Mouse (Mus musculus) gastrocnemius, adult 8-10 months (tissue): ENCODE results near the gene Plcb4. TPM values are rescaled to one million over a fixed set of nuclear protein-coding genes. Genes with fewer than 3 reads are reported as not detected.

Source experiments
- DNase-seq, 2 experiments: peaks; one replicate each; pipeline ENCODE4 v3.0.0; 2022; ENCODE audit warnings: low spot score in 2 of 2
- total RNA-seq, 4 experiments: library from RNA; stranded (reverse); gene quantifications; 2 replicates each; pipeline ENCODE4 v1.2.4; 2022

The Plcb4 gene
- total RNA-seq, 4 experiments from 2014 or later, result 12.7 to 18.0 (median 15.4) TPM

- DNase-seq, result no peak
Measured at GRCm38 (mm10) chr2:135853085-135853484, 194.3 kb downstream of the Plcb4 start.

- no peak for DNase-seq
Measured at GRCm38 (mm10) chr2:135854059-135854458, 195.2 kb downstream of the Plcb4 start.

GRCm38 (mm10) chr2:135855890-135856490 lies 197.2 kb downstream of the Plcb4 start:
- DNase-seq, result no peak

DNA sequence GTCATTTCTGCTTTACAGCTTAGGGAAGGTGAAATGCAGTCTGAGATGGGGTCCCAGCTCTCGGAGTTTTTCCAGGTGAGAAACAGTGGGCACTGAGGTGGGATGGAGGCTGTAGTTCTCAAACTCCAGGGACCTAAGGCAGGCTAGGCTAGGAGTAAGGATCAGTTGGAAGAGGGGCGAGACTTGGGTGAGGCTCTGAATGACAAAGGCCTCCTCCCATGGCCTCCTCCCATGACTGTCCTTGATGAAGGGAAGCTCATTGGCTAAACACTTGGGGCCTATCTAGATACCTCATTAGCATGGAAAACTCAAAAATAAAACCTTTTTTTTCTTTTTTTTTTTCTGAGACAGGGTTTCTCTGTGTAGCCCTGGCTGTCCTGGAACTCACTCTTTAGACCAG lies 198.0 kb downstream of the Plcb4 start:
- no peak for DNase-seq

- DNase-seq, result no peak
Measured at GRCm38 (mm10) chr2:135861531-135862488, 203.0 kb downstream of the Plcb4 start.

DNA sequence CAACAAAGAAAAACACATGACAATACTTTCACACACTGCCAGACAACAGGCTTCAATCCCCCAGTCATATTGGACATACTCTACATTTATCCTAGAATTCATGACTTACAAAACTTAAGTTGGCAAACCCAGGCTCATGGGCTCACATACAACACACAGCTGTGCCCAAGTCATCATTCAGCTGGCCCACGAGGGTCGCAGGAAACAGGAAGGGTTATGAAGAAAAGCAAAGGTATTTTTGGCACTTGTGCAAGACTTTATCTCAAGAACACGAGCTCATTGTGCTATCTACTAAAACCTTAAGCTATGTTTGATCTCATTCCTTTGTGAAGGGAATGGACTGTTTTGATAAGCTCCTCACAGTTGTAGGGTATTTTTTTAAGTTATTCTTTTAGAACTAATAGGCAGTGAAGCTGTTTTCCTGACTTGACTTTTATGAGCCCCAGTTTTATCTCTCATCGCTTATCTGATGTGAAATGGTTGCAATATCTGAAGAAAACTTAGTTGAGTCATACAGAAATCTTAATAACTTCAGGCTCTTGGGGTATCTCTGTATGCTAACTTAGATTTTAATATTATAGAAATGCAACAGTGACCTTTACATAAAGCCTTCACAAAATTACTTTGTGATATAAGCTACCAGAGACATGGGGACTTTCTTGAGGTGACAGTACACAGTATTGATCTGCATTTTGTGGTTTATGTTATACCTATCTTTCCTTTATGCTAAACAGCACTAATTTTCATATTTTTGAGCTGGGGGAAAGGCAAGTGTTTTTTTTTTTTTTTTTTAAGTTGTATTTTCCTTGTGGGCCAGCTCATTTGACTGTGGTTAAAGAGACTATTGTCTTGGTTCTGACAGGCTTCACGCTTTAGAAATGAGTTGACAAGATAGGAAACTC lies 203.9 kb downstream of the Plcb4 start:
- no peak for DNase-seq

DNA sequence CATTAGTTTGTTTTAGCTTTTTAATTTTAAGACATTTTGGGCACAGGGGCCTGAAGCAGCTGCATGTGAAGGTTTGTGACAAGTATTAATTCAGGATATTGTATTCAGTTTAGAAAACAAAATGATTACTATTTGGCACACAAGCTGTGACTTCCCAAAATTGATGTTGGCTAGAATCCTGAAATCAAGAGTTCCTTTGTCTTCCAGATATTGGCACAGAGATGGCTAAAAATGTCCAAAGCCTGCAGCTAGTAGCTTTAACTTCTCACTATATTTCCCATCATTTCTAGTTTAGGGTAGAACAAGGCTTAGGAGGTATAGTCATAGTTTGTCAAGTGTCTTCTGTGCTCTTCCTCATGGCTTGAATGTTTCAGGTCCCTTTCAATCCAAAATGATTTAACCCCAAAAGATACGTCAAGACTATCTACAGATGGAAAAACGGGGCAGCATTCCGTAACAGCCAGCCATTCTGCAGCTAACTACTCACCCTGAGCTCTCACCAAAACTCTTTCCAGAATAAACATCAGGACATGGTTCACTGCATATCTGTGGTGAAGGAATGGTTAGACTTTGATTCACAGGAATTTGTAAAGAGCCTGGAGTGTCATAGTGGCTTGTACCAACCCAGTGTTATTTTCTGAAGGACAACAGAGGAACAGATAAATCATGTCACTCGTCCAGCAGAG lies 204.7 kb downstream of the Plcb4 start:
- no peak for DNase-seq

- no peak for DNase-seq
Measured at GRCm38 (mm10) chr2:135866421-135866820, 207.6 kb downstream of the Plcb4 start.

DNA sequence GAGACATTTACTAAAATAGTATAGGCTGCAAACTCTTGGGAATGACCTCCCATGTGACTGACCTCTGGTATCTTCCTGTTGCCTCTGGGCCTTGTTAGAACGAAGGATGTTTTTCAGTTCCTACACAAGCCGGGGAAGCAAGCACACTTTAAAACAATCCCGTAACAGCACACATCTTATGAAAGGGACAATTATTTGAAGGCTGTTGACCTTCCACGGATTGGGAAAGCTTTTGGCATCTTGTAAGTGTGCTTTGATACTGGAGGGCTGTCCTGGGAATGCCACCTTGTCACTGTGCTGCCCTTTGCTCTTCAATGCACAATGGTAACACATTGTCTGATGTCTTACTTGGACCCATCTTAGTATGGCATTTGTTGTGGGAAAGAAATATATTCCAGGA lies 208.0 kb downstream of the Plcb4 start:
- no peak for DNase-seq

- DNase-seq, result no peak
Measured at GRCm38 (mm10) chr2:135869637-135870036, 210.8 kb downstream of the Plcb4 start.

- DNase-seq, result no peak
Measured at GRCm38 (mm10) chr2:135873146-135873545, 214.3 kb downstream of the Plcb4 start.

DNA sequence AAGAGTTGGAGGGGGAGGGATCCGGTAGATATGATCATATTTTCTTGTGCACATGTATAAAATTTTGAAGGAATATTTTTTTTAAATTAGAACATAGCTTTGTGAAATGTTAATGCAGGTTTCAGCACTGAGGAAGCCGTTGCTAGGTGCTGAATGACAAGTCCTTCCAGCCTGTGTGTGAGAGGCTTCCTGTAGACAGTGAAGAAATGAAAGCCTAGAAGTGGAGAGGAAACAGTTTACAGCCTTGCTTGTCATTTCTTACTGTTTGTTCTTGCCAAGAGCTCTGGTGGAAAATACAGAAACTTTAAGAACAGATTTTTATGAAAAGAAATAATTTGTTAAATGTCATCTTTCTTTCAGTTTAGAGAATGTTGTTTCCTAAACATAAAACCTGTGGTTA lies 214.9 kb downstream of the Plcb4 start:
- no peak for DNase-seq

DNA sequence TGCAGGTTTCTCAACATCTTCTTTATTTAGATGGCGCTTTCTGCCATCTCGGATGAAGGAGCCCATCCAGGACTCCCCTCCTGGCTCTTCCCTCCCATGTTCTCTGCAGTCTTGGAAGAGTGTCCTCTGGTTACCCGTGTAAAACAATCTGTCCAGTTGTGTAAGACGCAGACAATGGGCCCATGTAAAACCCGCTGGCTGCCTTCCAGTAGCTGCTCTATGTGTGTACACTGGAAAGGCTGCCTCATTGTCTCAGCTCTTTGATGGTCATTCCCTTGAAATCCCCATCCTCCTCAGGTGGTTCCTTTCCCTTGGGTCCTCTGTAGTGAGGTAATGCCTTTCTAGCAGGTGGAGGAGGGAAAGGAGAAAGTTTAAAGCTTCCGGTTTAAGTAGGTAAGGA lies 216.7 kb downstream of the Plcb4 start:
- DNase-seq, result peak; percentile 10 to 13

DNA sequence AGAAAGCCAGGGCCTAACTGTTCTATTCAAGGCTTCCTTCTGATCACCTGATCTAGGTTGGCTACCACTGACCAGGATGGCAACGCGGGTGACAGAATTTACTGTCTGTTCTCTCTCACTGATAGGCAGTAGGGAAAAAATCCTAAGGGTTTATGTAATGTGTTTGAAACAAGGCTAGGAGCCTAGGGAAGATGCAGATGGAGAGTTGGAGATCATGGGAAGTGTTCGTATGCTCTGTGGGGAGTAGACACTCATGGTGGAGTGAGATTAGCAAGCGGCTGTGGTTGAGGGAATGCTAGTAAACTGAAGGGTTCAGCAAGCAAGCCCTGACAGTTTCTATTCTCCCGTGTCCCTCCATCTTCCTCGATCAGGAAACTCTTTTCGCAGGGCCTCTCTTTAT lies 220.5 kb downstream of the Plcb4 start:
- no peak for DNase-seq

DNA sequence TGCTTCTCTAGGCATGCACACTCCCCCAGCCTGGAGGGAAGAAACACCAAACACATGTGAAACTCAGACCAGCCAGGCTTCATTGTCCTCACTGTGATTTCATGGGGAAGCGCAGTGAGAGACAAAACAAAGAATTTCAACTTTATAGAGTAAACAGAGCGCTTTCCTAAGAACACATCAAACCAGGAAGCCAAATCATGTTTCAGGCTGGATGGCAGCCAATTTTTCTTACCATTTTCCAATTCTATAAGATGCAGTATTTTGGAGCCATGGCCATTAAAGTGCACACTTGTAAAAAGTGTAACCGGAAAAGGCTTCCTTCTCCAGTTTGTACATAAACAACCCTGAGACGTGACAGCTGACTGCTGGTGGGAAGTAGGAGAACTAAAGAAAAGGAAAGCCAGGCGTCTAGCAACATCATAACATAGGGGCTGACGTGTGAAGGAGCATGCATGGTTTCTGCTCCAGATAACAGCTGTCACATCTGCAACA lies 221.5 kb downstream of the Plcb4 start:
- no peak for DNase-seq

- DNase-seq, result no peak
Measured at GRCm38 (mm10) chr2:135883359-135883758, 224.5 kb downstream of the Plcb4 start.

DNA sequence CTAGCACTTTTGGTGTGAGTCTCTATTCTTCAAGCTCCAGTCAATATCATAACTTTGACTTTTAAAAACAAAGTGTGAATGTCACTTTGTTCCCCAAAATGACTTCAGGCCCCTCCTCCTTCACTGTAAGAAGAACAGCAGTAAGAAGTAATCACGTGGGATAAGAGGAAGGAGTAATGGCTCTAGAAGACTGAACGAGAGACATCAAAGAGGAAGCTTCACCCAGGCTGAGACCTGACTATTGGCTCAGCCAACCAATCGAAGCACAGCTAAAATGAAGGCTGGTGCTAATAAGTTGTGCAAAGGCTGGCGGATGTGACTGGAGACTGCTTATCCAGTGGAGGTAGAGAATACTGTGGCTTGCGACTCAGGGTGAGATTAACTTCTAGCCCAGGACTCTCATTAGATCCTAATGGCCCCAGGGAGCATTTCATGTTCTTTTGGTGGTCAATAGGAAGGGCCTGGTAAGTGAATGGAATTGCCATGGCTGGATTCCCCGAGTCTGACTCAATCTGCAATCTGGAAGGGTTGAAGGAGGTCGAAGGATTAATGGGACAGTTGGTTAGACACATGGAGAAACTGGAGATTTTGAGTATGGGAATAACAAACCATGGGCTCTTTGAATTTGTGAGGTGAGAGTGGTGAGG lies 225.8 kb downstream of the Plcb4 start:
- DNase-seq, result no peak

GRCm38 (mm10) chr2:135885607-135886006 lies 226.8 kb downstream of the Plcb4 start:
- no peak for DNase-seq

DNA sequence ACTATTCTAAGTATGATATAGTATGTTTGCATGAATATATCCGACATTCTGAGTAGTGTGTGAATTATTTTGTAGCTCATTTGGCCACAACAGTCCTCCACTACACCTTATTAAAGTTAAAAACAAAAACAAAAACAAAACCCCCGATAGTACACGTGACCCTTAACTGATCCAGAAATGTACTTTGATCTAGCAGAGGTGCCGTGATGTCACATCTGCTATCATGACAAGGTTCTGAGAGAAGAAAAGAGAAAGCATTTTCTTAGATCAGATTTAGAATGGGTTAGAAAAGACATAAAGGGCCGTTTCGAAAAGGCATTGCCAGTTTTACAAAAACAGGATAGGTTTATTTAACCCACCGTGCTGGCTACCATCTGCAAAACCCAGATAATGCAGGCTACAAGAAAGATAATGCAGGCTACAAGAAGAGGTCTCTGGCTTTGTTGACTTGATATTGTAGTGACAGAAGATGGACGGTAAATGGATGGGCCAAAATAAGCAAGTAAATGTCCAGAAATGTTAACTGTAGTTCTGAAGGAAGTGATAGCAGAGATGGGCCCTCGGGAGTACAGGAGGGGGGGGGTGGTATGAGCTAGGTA lies 227.4 kb downstream of the Plcb4 start:
- no peak for DNase-seq

- DNase-seq, result no peak
Measured at GRCm38 (mm10) chr2:135887805-135888204, 229.0 kb downstream of the Plcb4 start.
